Mouse (Mus musculus): ENCODE measurements around the gene Txndc15.

DNA sequence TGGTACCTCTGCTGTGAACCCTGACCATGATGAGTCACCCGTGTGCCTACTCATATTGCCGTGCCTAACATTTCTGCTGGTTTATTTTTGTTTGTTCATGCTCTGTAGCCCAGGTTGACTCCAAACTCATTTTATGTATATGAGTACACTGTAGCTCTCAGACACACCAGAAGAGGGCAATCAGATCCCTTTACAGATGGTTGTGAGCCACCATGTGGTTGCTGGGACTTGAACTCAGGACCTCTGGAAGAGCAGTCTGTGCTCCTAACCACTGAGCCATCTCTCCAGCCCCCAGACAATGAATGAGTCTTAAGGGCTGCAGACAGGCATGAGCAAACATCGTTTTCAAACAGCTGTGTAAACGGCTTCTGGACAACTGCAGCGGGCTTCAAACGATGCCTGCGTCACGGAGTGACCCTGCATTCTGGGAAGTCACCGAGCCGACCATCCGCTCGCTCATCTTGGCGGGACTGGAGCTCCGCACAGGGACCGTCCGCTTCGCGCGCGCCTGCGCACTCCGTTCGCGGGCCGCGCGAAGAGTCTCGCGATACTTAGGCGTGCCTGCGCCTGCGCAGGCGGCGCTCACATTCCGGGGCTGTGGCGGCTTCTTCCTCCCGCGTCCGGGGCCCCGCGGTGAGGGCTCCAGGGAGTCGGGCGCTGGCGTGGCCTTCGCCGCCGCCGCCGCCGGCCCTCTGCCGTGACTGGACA is 21.8 kb upstream of the Txndc15 start, which contains the start of gene B230219D22Rik:
- TF ChIP-seq CTCF (IDR thresholded peaks at IDR 0.05; ENCODE audit: borderline replicate concordance, insufficient read depth, low read depth, low read length) (no peak), POLR2A (IDR thresholded peaks at IDR 0.05; ENCODE audit: borderline replicate concordance, insufficient read depth, low read length) (peak; percentile 100)
